Mouse (Mus musculus) embryo, embryonic 10.5 days (tissue): ENCODE data around the gene Psmd5.

Source experiments
- DNase-seq: peaks from one replicate; pipeline ENCODE4 v3.0.0-alpha.2; 2015; ENCODE audit warnings: low spot score

Psmd5 gene

DNA sequence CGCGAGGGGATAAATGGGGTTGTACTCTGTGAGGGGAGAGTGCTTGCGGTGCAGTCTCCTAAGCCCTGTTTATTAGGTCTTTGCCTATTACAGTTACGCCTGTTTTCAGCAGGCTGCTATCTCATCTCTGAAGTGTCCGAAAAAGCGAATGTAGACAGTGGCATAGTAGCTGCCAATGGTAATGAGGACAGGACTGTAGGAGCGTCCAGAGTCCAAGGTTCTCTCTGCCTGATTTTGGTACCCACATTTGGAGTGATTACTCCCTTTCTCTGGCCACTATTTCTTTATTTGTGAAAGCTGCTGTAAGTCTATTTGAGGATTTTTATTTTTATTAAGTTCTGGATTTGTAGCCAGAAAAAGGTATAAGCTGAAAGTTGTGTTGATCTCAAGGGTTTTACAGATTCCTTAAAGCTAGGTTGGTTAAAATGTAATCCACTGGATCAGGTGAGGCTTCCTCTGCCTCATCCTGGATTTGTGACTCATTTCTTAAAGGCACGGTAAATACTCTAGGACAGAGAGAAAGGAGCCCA is at the start of gene Psmd5:
Psmd5 (minus strand) TSS at position 153 of the 530 bp plus-strand sequence.
- no peak for DNase-seq

DNA sequence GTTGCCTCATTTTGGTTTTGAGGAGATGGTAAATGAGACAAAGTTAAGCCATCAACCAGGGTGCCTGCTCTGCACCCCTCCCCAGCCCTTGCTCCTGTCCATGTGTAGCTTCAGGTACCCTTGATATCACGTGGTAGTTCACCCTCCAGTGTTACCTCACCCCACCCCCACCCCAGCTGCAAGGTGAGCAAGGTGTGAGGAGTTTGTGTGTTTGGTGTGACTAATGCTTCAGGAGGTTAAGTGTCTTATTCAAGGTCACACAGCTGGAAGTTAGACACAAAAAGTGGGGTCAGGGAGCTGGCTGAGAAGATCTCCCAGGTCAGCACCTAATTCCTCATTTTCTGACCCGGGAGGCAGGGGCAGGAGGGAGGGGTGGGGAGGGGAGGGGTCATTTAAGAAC is 48.0 kb upstream of the Psmd5 start:
- DNase-seq: no peak

DNA sequence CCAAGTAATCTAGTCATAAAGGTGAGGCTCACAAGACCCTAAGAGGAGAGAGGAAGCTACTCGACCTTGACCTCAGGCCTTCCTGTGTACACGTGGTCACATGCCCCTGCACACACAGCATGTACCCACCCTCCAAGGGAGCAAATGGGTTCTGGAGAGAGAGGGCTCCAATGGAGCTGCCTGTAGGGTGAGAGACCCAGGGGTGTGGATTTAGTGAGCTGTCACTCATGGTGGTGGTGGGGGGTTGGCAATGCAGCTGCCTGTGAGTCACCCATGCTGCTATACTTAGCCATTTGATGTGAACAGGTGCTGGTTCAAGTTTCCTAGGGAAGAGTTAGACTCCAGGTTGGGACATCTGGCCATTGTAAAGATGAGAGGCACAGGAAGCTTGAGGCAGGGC is 45.4 kb upstream of the Psmd5 start:
- DNase-seq: no peak

- no peak for DNase-seq
Observed at GRCm38 (mm10) chr2:34915103-34915502, 40.3 kb upstream of the Psmd5 start.

GRCm38 (mm10) chr2:34914823-34915082 is 40.0 kb upstream of the Psmd5 start:
- DNase-seq: no peak

- peak; percentile 19 for DNase-seq
Observed at GRCm38 (mm10) chr2:34914069-34914822, 39.5 kb upstream of the Psmd5 start.

DNA sequence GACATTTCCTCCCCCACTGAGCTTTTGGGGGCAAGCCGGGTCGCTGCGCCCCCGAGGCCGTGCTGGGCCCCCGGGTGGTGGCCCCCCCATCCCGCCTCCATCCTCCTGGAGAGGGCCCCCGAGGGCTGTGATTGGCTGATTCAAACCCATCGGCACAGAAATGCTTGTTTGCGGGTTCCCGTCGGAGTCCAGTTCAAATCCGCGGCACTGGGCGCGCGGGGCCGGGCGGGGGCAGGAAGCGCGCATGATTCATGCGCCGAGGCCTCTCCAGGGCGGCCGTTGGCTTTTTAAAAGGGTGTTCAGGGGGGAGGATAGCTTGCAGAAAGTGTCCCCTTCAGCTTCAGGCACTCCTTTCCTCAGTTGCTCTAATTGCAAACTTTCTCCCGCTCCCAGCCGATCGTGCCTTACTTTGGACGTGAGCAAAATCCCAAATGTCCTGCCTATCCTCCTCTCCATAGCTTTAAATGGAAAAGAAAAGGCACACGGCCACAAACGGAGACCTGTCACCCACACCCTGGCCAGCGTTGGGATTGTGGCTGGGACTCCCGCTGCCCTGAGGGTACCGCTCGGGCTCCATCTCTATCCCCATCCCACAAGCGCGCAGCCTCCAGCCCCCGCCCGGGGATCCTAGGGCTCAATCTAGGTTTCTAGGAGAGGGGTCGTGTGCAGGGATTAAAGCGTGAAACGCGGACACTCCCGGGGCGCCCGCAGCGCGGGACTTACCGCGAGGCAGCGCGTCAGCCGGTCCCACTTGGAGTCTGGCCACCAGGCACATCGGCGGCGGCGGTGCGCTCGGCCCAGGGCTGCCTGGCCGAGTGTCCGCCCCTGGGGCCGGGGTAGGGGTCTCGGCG is 38.7 kb upstream of the Psmd5 start, which contains the start of gene Phf19:
Phf19 (minus strand) TSS at position 809 of the 851 bp plus-strand sequence.
- DNase-seq: peak; percentile 38

DNA sequence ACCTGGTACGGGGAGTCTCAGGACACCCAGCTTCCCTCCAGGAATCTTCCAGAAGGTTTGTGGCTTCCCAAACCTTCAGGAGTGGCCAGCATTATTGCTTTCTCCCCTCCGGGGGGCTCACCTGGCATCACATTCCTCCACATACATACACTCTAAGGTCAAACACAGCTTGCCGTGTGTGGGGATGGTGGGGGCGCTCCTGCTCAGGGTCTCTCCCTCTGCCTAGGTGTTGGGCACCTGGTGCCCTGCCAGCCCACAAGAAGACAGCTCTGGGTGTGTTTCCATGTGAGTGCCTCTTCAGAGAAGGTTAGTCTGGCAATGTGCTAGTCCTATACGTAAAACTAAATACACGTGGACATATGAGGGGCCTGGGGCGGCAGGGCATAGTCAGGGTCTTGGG is 37.8 kb upstream of the Psmd5 start:
- peak; percentile 9 for DNase-seq

GRCm38 (mm10) chr2:34911871-34912270 is 37.1 kb upstream of the Psmd5 start:
- no peak for DNase-seq

GRCm38 (mm10) chr2:34909719-34910118 is 35.0 kb upstream of the Psmd5 start:
- DNase-seq: no peak

- DNase-seq: no peak
Observed at GRCm38 (mm10) chr2:34906861-34907604, 32.3 kb upstream of the Psmd5 start.

DNA sequence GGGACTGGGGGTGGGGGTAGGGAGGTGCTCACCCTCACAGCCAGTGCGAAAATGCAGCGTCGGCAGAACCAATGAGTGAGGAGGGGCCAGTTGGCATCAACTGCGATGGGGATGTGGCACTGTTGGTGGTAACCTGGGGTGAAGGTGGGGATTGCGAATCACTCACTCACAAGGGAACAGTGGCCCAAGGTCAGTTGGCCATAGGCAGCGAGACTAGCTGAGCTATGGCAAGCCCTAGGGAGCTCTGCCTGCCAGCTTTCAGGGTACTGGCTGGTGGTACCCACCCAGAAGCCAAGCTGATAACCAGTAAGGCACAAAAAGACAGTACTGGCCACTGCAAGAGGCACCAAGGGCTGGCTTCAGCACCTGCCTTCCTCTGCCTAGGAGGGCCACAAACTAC is 31.7 kb upstream of the Psmd5 start:
- DNase-seq: no peak

DNA sequence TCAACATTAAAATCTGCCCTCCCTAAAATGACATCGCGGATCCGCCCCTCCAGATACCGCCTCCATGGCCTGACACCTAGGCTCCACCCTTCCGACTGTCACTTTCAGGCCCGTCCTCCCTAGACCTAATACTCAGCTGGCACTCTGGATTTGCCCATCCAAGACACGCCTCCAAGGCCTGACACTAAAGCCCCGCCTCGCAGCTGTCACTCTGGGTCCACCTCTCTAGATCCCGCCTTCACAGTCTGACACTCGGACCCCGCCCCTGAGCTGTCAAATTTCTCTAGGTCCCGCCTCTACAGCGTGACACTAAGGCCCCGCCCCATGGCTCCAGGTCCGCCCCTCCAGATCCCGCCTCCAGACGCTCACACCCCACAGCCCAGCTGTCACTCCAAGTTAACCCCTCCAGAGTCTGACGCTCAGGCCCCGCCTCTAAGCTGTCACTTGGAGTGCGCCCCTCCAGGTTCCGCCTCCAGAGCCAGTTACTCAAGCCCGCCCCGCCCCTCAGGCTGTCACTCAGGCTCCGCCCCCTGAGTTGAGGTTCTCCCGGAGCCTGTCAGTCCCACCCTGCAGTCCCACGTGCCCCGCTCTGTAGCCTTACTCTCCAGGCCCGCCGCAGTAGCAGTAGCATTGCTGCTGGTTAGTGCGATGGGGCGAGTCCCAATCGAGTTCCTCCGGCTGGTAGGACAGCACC is 30.2 kb upstream of the Psmd5 start:
- DNase-seq: peak; percentile 100

- no peak for DNase-seq
Observed at GRCm38 (mm10) chr2:34903652-34904405, 29.1 kb upstream of the Psmd5 start.

DNA sequence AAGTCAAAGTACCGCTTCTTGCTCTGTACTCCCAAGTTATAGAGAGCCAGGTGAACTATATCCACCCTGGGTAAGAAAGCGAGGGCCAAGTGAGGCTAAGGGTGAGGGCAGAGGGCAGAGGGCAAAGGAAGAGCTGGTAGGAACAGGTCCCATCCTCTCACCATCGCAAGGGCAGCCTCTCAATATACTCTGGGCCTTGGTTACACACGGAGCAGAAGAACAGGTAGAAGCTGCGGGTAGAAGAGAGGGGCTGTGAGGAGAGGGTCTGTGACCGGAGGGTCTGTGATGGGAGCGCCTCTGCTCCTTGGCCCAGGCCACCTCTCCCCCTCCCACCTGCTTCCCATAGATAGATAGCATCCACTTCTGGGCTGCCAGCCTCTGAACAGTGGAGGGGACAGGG is 28.4 kb upstream of the Psmd5 start:
- DNase-seq: no peak

GRCm38 (mm10) chr2:34902731-34903130 is 28.0 kb upstream of the Psmd5 start:
- no peak for DNase-seq

DNA sequence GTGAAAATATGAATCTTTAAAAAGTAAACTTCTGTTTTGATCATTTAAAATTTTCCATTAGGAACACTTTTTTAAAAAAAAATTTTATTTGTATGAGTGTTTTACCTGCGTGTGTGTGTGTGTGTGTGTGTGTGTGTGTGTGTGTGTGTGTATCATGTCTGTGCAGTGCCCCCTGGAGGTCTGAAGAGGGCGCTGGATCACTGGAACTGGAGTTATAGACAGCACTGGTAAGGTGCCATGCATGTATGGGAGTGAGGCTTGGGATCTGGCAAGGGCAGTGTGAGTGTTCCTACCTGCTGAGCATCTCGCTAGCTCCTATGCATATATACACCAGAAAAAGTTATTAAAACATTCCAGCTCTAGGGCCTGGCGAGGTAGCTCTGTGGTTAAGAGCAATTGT is 27.0 kb upstream of the Psmd5 start:
- no peak for DNase-seq

DNA sequence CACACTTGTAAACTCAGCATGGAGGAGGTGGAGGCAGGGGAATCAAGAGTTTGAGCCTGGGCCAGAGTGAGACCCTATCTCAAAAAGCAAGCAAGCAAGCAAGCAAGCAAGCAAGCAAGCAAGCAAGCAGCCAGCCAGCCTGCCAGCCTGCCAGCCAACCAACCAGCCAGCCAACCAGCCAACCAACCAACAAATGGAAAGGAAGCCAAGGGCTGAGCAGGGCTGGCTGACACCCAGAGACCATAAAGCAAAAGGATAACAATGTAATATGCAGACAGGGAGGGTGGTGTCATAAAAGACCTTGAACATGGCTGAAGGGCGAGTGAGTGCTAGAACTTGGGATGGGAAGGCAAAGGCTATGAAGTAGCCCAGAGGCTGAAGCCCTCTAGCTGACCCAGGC is 25.6 kb upstream of the Psmd5 start:
- DNase-seq: no peak

- DNase-seq: no peak
Observed at GRCm38 (mm10) chr2:34899682-34900081, 24.9 kb upstream of the Psmd5 start.

DNA sequence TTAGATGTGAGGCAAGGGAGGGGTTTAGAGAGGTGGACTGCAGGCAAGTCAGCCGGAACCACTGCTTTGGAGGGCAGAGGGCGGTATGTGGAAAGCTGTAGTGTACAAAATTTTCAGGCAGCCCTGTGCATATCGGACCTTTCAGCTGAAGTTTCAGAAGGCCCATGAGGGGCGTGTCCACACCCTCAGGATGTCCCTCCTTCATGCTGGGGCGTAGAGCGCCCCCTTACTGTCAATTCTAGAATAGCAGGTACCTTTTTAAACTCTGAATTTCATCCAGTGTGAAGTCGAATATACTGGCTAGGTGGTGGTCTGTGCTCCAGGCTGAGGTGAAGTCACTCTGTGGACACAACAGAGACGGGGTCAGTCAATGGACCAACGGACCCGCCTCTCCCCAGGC is 23.1 kb upstream of the Psmd5 start:
- peak; percentile 70 for DNase-seq

GRCm38 (mm10) chr2:34896821-34897460 is 22.2 kb upstream of the Psmd5 start:
- DNase-seq: no peak
